Mouse (Mus musculus) intestine, postnatal 0 days (tissue): ENCODE measurements at regions not wholly inside any gene's neighbourhood (a gene's known extent, or its start where the extent isn't known, plus 50 kb on each side); places are given as distances from the start of the nearest gene placed in this dataset.

Experiments
- ATAC-seq: fragments of 200-750 bp; cut with Nextera tagmentation; 2 replicates; pipeline ENCODE4 v1.8.0; 2017; ENCODE audit warnings: mild to moderate bottlenecking, moderate TSS enrichment, moderate library complexity
- H3K27ac ChIP-seq: fragments of 300-500 bp; sonication (generic); 2 replicates; pipeline ENCODE4 v1.5.1; 2014; ENCODE audit warnings: mild to moderate bottlenecking, low read depth, low read length, moderate library complexity
- H3K27me3 ChIP-seq: fragments of 300-500 bp; sonication (generic); replicated peaks from 2 replicates; pipeline ENCODE4 v1.6.1; 2014; ENCODE audit warnings: low read length, mixed read lengths; ENCODE audit not compliant: control insufficient read depth, insufficient read depth
- H3K36me3 ChIP-seq: fragments of 300-500 bp; sonication (generic); 2 replicates; pipeline ENCODE4 v1.6.1; 2014; ENCODE audit warnings: mild to moderate bottlenecking, moderate library complexity; ENCODE audit not compliant: control insufficient read depth, insufficient read depth
- H3K4me1 ChIP-seq: fragments of 300-500 bp; sonication (generic); replicated peaks from 2 replicates; pipeline ENCODE4 v1.6.1; 2014; ENCODE audit warnings: antibody characterized with exemption, low read length, mixed read lengths; ENCODE audit not compliant: control insufficient read depth, insufficient read depth
- H3K4me2 ChIP-seq: fragments of 300-500 bp; sonication (generic); replicated peaks from 2 replicates; pipeline ENCODE4 v1.6.1; 2014; ENCODE audit warnings: low read depth, mild to moderate bottlenecking, moderate library complexity
- H3K4me3 ChIP-seq: fragments of 300-500 bp; sonication (generic); 2 replicates; pipeline ENCODE4 v1.5.1; 2014; ENCODE audit warnings: low read depth, low read length
- H3K9ac ChIP-seq: fragments of 300-500 bp; sonication (generic); 2 replicates; pipeline ENCODE4 v1.6.1; 2014; ENCODE audit warnings: mild to moderate bottlenecking, low read depth, low read length
- H3K9me3 ChIP-seq: fragments of 300-500 bp; sonication (generic); 2 replicates; pipeline ENCODE4 v1.6.1; 2016; ENCODE audit warnings: mixed run types; ENCODE audit not compliant: control insufficient read depth
- CTCF ChIP-seq: sonication (generic); IDR thresholded peaks from 2 replicates; pipeline ENCODE4 v1.5.1; 2016; ENCODE audit warnings: low read depth, mild to moderate bottlenecking, control low read depth, antibody characterized with exemption, moderate library complexity
- WGBS: fragments of 180-500 bp; shearing (Covaris S2); extraction: QIAGEN DNeasy Blood & Tissue Kit; methylation state at CpG from one replicate; pipeline ENCODE4 v1.1.7; 2014; 5-methylcytosine and 5-hydroxymethylcytosine counted together

- no peak for ATAC-seq
- Histone ChIP-seq H3K36me3 (no peaks in the 10 kb centered on the region), H3K27me3 (no peaks in the 10 kb centered on the region), H3K4me2 (no peak overlapping the region), H3K4me3 (no peak overlapping the region), H3K27ac (no peak overlapping the region), H3K9ac (no peak overlapping the region), H3K4me1 (no peaks in the 10 kb centered on the region), H3K9me3 (no peaks in the 10 kb centered on the region)
- 62% methylated on average over 5 of the region's 5 CpGs for WGBS
- no peak for TF ChIP-seq CTCF
These were observed 740.9 kb downstream of the Abca13 start for GRCm38 (mm10) chr11:9932360-9933265.

DNA sequence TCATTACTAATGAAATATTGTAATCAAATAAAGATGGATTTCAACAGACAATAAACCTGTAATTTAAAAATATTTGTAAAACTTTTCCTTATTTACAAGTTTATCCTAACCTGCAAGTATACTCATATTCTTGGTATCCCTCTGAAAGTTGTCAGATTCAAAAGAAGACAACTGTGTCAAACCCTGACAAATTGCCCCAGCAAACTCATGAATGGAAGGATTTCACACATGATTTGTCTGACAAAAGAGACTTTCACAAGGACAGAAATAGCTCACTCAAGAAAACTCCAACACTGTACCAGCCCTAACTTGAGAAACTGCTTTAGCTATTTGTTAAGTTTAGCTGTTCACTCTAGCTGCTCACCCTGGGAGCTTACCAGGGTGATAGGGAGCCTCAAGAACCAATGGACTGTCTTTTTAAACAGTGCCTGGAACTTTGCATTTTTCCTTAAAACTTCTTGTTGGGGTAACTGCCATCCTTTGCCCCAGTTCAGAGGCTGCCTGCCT is 771.0 kb downstream of the Abca13 start:
- ATAC-seq, result no peak
- no peaks in the 10 kb centered on the region for H3K36me3 ChIP-seq
- H3K4me1 ChIP-seq, result no peaks in the 10 kb centered on the region
- no peaks in the 10 kb centered on the region for H3K9me3 ChIP-seq
- no peak overlapping the region for H3K4me2 ChIP-seq
- no peak overlapping the region for H3K9ac ChIP-seq
- no peaks in the 10 kb centered on the region for H3K27me3 ChIP-seq
- H3K27ac ChIP-seq, result no peak overlapping the region
- TF ChIP-seq CTCF, result no peak
- no peak overlapping the region for H3K4me3 ChIP-seq

DNA sequence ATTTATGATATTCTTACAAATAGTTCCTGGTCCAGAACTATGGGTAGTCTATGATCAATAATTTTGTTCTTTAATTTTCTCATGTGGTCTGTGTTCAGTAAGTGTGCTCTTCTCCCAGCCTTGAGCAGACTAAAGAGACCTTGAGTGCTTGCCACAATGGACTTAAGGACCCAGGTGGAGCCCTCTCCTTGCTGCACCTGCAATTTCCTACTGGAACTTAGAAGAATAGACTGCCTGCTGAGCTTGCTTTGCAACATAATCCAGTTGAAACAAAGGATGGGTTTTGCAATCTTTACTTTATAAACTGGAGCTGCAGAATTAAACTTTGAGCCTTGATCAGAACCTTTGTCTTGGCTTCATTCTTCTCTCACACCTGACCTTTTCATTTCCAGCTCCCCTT is 791.2 kb downstream of the Abca13 start:
- Histone ChIP-seq H3K4me3 (no peak overlapping the region), H3K9ac (no peak overlapping the region), H3K27ac (no peak overlapping the region), H3K4me1 (no peaks in the 10 kb centered on the region), H3K9me3 (no peaks in the 10 kb centered on the region), H3K36me3 (no peaks in the 10 kb centered on the region), H3K27me3 (no peaks in the 10 kb centered on the region), H3K4me2 (no peak overlapping the region)
- no peak for TF ChIP-seq CTCF
- no peak for ATAC-seq

GRCm38 (mm10) chr11:9994601-9995166 is 802.9 kb downstream of the Abca13 start:
- Histone ChIP-seq H3K27ac (no peak overlapping the region), H3K4me3 (no peak overlapping the region), H3K4me2 (no peak overlapping the region), H3K9me3 (no peaks in the 10 kb centered on the region), H3K4me1 (no peaks in the 10 kb centered on the region), H3K27me3 (no peaks in the 10 kb centered on the region), H3K36me3 (no peaks in the 10 kb centered on the region), H3K9ac (no peak overlapping the region)
- no peak for TF ChIP-seq CTCF
- ATAC-seq, result no peak
- WGBS, result 67% methylated on average over 5 of the region's 5 CpGs

DNA sequence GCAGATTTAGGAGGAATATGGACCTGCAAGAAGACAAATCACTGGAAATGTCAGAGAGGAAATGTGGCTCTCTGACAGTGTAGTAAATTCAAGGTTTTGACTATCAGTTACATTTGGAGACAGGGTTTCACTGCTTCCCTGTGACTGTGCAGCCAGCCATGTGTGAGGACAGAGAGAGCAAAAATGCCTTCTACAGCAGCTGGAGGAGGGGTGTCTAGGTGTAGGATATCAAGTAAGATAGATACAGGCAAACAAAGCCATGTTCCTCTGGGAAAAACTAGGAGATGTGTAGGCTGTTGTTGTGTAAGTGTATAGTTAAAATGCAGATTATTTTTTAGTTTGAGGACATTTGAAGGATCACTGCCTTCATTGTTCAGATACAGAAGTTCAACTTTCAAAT is 803.6 kb downstream of the Abca13 start:
- Histone ChIP-seq H3K9me3 (no peaks in the 10 kb centered on the region), H3K4me2 (no peak overlapping the region), H3K9ac (no peak overlapping the region), H3K4me3 (no peak overlapping the region), H3K4me1 (no peaks in the 10 kb centered on the region), H3K36me3 (no peaks in the 10 kb centered on the region), H3K27ac (no peak overlapping the region), H3K27me3 (no peaks in the 10 kb centered on the region)
- no peak for TF ChIP-seq CTCF
- no peak for ATAC-seq

- 46% methylated on average over 5 of the region's 5 CpGs for WGBS
- H3K4me3 ChIP-seq, result no peak overlapping the region
- H3K9me3 ChIP-seq, result no peaks in the 10 kb centered on the region
- no peaks in the 10 kb centered on the region for H3K4me1 ChIP-seq
- no peaks in the 10 kb centered on the region for H3K27me3 ChIP-seq
- no peak for ATAC-seq
- H3K4me2 ChIP-seq, result no peak overlapping the region
- H3K36me3 ChIP-seq, result no peaks in the 10 kb centered on the region
- H3K27ac ChIP-seq, result no peak overlapping the region
- no peak overlapping the region for H3K9ac ChIP-seq
- TF ChIP-seq CTCF, result no peak
These were observed 805.9 kb downstream of the Abca13 start for GRCm38 (mm10) chr11:9997532-9998138.
